In genomic region chr6:7562524-7562923, GRCm38 (mm10) we compare ENCODE assay signal across 17 mouse cellular contexts. TPM values are rescaled to one million over a fixed set of nuclear protein-coding genes. Genes with fewer than 3 reads are reported as not detected.
DNase-seq lines count a peak whose midpoint lies in the region; ATAC-seq lines count a peak whose summit lies in the region.
"Had no signal": no experiment of that assay in that cellular context is flagged by ENCODE, and none has a peak within 500 bp of the region (broad histone marks: within the 10 kb centered on the region; RNA-seq: fewer than 3 reads in every experiment).

No protein-coding gene starts in this region.

- H3K36me3 ChIP-seq in hindbrain, embryonic 15.5 days: no peaks in the 10 kb centered on the region
- H3K36me3 ChIP-seq in hindbrain, embryonic 12.5 days: no peaks in the 10 kb centered on the region
- H3K36me3 ChIP-seq: limb, embryonic 12.5 days; liver, embryonic 13.5 days had no signal

- WGBS in hindbrain, embryonic 15.5 days: 33% methylated on average over 6 of the region's 6 CpGs
- 52% methylated on average over 6 of the region's 6 CpGs for WGBS in hindbrain, embryonic 12.5 days

- H3K9me3 ChIP-seq in hindbrain, embryonic 15.5 days: no peaks in the 10 kb centered on the region
- H3K9me3 ChIP-seq in hindbrain, embryonic 12.5 days (replicated peaks): no peaks in the 10 kb centered on the region
- H3K9me3 ChIP-seq: limb, embryonic 12.5 days; liver, embryonic 13.5 days had no signal

- DNase-seq in embryo, embryonic 10 days (ENCODE audit: low spot score): peak; percentile 6
- DNase-seq in embryo, embryonic 9.5 days (ENCODE audit: extremely low spot score): no peak
- DNase-seq in right cerebral cortex, postnatal 14 days: peak; percentile 7
- no peak for DNase-seq in right cerebral cortex, postnatal 36 days (ENCODE audit: low spot score in 2 of 2)
- no peak for DNase-seq in urinary bladder, adult 2 months (ENCODE audit: low spot score)
- no peak for DNase-seq in kidney, postnatal 36 days
- DNase-seq: adrenal gland, adult 8-10 months; cerebellum, adult 11 months; heart, adult 11 months; kidney, adult 2 months; kidney, postnatal 14 days; liver, embryonic 13.5 days had no signal

- ATAC-seq in hindbrain, embryonic 15.5 days (ENCODE audit: low FRiP score, low read depth): peak; percentile 85
- ATAC-seq in hindbrain, embryonic 12.5 days (ENCODE audit: low FRiP score): no peak
- ATAC-seq: lung, postnatal 0 days had no signal

- peak overlapping the region; percentile 37 for H3K4me2 ChIP-seq in hindbrain, embryonic 15.5 days
- H3K4me2 ChIP-seq in hindbrain, embryonic 12.5 days (replicated peaks): no peak overlapping the region
- H3K4me2 ChIP-seq: limb, embryonic 12.5 days; liver, embryonic 13.5 days had no signal

- H3K4me3 ChIP-seq in hindbrain, embryonic 15.5 days: no peak overlapping the region
- H3K4me3 ChIP-seq in hindbrain, embryonic 12.5 days: no peak overlapping the region
- H3K4me3 ChIP-seq: left cerebral cortex, adult 2 months; limb, embryonic 12.5 days; liver, embryonic 13.5 days had no signal

- H3K4me1 ChIP-seq in hindbrain, embryonic 15.5 days (replicated peaks): 0 out of 2 replicates have a peak, but pooled peaks cover 3% of the 10 kb centered on the region
- H3K4me1 ChIP-seq in hindbrain, embryonic 12.5 days: no peaks in the 10 kb centered on the region
- H3K4me1 ChIP-seq: liver, embryonic 13.5 days had no signal

- no peak overlapping the region for H3K27ac ChIP-seq in hindbrain, embryonic 15.5 days (replicated peaks)
- no peak overlapping the region for H3K27ac ChIP-seq in hindbrain, embryonic 12.5 days
- H3K27ac ChIP-seq: left cerebral cortex, adult 2 months; limb, embryonic 12.5 days; liver, embryonic 13.5 days had no signal

- 0 out of 2 replicates have a peak, but pooled peaks cover 3% of the 10 kb centered on the region for H3K27me3 ChIP-seq in hindbrain, embryonic 15.5 days
- H3K27me3 ChIP-seq in hindbrain, embryonic 12.5 days: no peaks in the 10 kb centered on the region
- H3K27me3 ChIP-seq: limb, embryonic 12.5 days; liver, embryonic 13.5 days had no signal

- no peak overlapping the region for H3K9ac ChIP-seq in hindbrain, embryonic 15.5 days
- H3K9ac ChIP-seq in hindbrain, embryonic 12.5 days: no peak overlapping the region
- H3K9ac ChIP-seq: limb, embryonic 12.5 days; liver, embryonic 13.5 days had no signal

RNA-seq across cellular contexts. Expression of gene Tac1, which starts 7.8 kb away (rescaled TPM):
- polyA plus RNA-seq in hindbrain, embryonic 15.5 days (2015; fragmentation: Nextera tagmentation; extraction: Ambion mirVana): 134 and 150 TPM in 2 replicates
- 15.0 and 21.6 TPM in 2 replicates for polyA plus RNA-seq in hindbrain, embryonic 12.5 days (2016; fragmentation: Nextera tagmentation; extraction: Ambion mirVana)
- 0.18 and 0.19 TPM in 2 replicates for polyA plus RNA-seq in urinary bladder, adult 2 months (2012; rRNA removed)
- polyA plus RNA-seq: kidney, adult 2 months had no signal

Comparison
In these comparisons a context has a peak if more than half of its experiments do, and no peak if none do; other contexts are left out.
1. DNase-seq: peak in embryo, embryonic 10 days (single experiment) and right cerebral cortex, postnatal 14 days (single experiment); none in embryo, embryonic 9.5 days (single experiment), right cerebral cortex, postnatal 36 days (0 of 2), urinary bladder, adult 2 months (single experiment) and kidney, postnatal 36 days (0 of 2).
2. RNA of gene Tac1, which starts 7.8 kb away (polyA plus RNA-seq): 134 to 150 TPM in hindbrain, embryonic 15.5 days and 15.0 to 21.6 TPM in hindbrain, embryonic 12.5 days; 0.18 to 0.19 TPM in urinary bladder, adult 2 months; every median in the first group is over 10 times any median in the second.